Mouse (Mus musculus) liver, embryonic 13.5 days (tissue): ENCODE data around the gene Hoxd13. TPM values are rescaled to one million over a fixed set of nuclear protein-coding genes. Genes with fewer than 3 reads are reported as not detected.

Experiments used
- ATAC-seq: fragments of 200-750 bp; cut with Nextera tagmentation; 2 replicates; pipeline ENCODE4 v1.8.0; 2017; ENCODE audit warnings: low read depth, mild to moderate bottlenecking, moderate number of reproducible peaks, moderate library complexity
- DNase-seq: peaks from one replicate; pipeline ENCODE4 v3.0.0; 2022
- H3K27ac ChIP-seq: fragments of 300-500 bp; sonication (generic); 2 replicates; pipeline ENCODE4 v1.5.1; 2015; ENCODE audit warnings: moderate library complexity, mild to moderate bottlenecking, inconsistent platforms
- H3K27me3 ChIP-seq: fragments of 300-500 bp; sonication (generic); 2 replicates; pipeline ENCODE4 v1.6.1; 2015; ENCODE audit warnings: mild to moderate bottlenecking, inconsistent platforms
- H3K36me3 ChIP-seq: fragments of 300-500 bp; sonication (generic); 2 replicates; pipeline ENCODE4 v1.6.1; 2015; ENCODE audit warnings: mild to moderate bottlenecking, inconsistent platforms
- H3K4me1 ChIP-seq: fragments of 300-500 bp; sonication (generic); replicated peaks from 2 replicates; pipeline ENCODE4 v1.6.1; 2015; ENCODE audit warnings: inconsistent platforms
- H3K4me2 ChIP-seq: fragments of 300-500 bp; sonication (generic); 2 replicates; pipeline ENCODE4 v1.6.1; 2015; ENCODE audit warnings: inconsistent platforms, mild to moderate bottlenecking, moderate library complexity
- H3K4me3 ChIP-seq: fragments of 300-500 bp; sonication (generic); replicated peaks from 2 replicates; pipeline ENCODE4 v1.5.1; 2015; ENCODE audit warnings: mild to moderate bottlenecking, inconsistent platforms
- H3K9ac ChIP-seq: fragments of 300-500 bp; sonication (generic); 2 replicates; pipeline ENCODE4 v1.6.1; 2015; ENCODE audit warnings: mild to moderate bottlenecking, inconsistent platforms
- H3K9me3 ChIP-seq: fragments of 300-500 bp; sonication (generic); replicated peaks from 2 replicates; pipeline ENCODE4 v1.6.1; 2016; ENCODE audit warnings: inconsistent platforms
- WGBS: fragments of 180-500 bp; shearing (Covaris S2); methylation state at CpG from one replicate; pipeline ENCODE4 v1.1.7; 2015; ENCODE audit not compliant: insufficient replicate concordance; 5-methylcytosine and 5-hydroxymethylcytosine counted together
- polyA plus RNA-seq: library from polyadenylated mRNA; unstranded; fragments of >200 nt; fragmentation: Nextera tagmentation; extraction: Ambion mirVana; gene quantifications from 2 replicates; pipeline ENCODE4 v1.2.1, GENCODE M21; 2015

Hoxd13 gene
- polyA plus RNA-seq, 1 experiment from 2014 or later, result not detected

GRCm38 (mm10) chr2:74684106-74684505, 16.0 kb downstream of the Hoxd13 start:
- Histone ChIP-seq H3K4me3 (no peak overlapping the region), H3K36me3 (no peaks in the 10 kb centered on the region), H3K27ac (no peak overlapping the region), H3K4me1 (0 out of 2 replicates have a peak, but pooled peaks cover 7% of the 10 kb centered on the region), H3K27me3 (peaks cover 98% of the 10 kb centered on the region), H3K9ac (no peak overlapping the region), H3K9me3 (no peaks in the 10 kb centered on the region), H3K4me2 (no peak overlapping the region)
- DNase-seq (no peak), ATAC-seq (no peak)
- 2% methylated on average over 12 of the region's 12 CpGs for WGBS

GRCm38 (mm10) chr2:74685059-74685603, 17.0 kb downstream of the Hoxd13 start:
- H3K9ac ChIP-seq, result no peak overlapping the region
- H3K4me2 ChIP-seq, result no peak overlapping the region
- no peaks in the 10 kb centered on the region for H3K36me3 ChIP-seq
- H3K27ac ChIP-seq, result no peak overlapping the region
- no peaks in the 10 kb centered on the region for H3K9me3 ChIP-seq
- DNase-seq (no peak), ATAC-seq (no peak)
- WGBS, result 15% methylated on average over 4 of the region's 4 CpGs
- peaks cover 98% of the 10 kb centered on the region for H3K27me3 ChIP-seq
- 0 out of 2 replicates have a peak, but pooled peaks cover 4% of the 10 kb centered on the region for H3K4me1 ChIP-seq
- H3K4me3 ChIP-seq, result no peak overlapping the region

- Histone ChIP-seq H3K9ac (no peak overlapping the region), H3K4me1 (0 out of 2 replicates have a peak, but pooled peaks cover 4% of the 10 kb centered on the region), H3K4me2 (no peak overlapping the region), H3K27ac (no peak overlapping the region), H3K9me3 (no peaks in the 10 kb centered on the region), H3K27me3 (peaks cover 97% of the 10 kb centered on the region), H3K4me3 (no peak overlapping the region), H3K36me3 (no peaks in the 10 kb centered on the region)
- no peak for ATAC-seq
- WGBS, result 6% methylated on average over 17 of the region's 17 CpGs
- DNase-seq, result no peak
These were observed 18.3 kb downstream of the Hoxd13 start for GRCm38 (mm10) chr2:74686301-74686987.

GRCm38 (mm10) chr2:74686988-74687697, 19.0 kb downstream of the Hoxd13 start:
- H3K4me2 ChIP-seq, result no peak overlapping the region
- no peak overlapping the region for H3K9ac ChIP-seq
- no peaks in the 10 kb centered on the region for H3K9me3 ChIP-seq
- 0 out of 2 replicates have a peak, but pooled peaks cover 3% of the 10 kb centered on the region for H3K4me1 ChIP-seq
- ATAC-seq (no peak), DNase-seq (no peak)
- H3K4me3 ChIP-seq, result no peak overlapping the region
- no peaks in the 10 kb centered on the region for H3K36me3 ChIP-seq
- peaks cover 97% of the 10 kb centered on the region for H3K27me3 ChIP-seq
- WGBS, result 3% methylated on average over 27 of the region's 27 CpGs
- no peak overlapping the region for H3K27ac ChIP-seq

- ATAC-seq (no peak), DNase-seq (no peak)
- peaks cover 97% of the 10 kb centered on the region for H3K27me3 ChIP-seq
- H3K9me3 ChIP-seq, result no peaks in the 10 kb centered on the region
- H3K4me1 ChIP-seq, result no peaks in the 10 kb centered on the region
- WGBS, result 2% methylated on average over 31 of the region's 31 CpGs
- H3K4me3 ChIP-seq, result no peak overlapping the region
- H3K4me2 ChIP-seq, result no peak overlapping the region
- no peaks in the 10 kb centered on the region for H3K36me3 ChIP-seq
- no peak overlapping the region for H3K27ac ChIP-seq
- H3K9ac ChIP-seq, result no peak overlapping the region
These were observed 19.8 kb downstream of the Hoxd13 start for GRCm38 (mm10) chr2:74687698-74688555.

GRCm38 (mm10) chr2:74688795-74689573, 20.9 kb downstream of the Hoxd13 start:
- no peaks in the 10 kb centered on the region for H3K36me3 ChIP-seq
- no peak overlapping the region for H3K9ac ChIP-seq
- H3K4me2 ChIP-seq, result no peak overlapping the region
- DNase-seq, result no peak
- H3K27me3 ChIP-seq, result peaks cover 97% of the 10 kb centered on the region
- ATAC-seq, result no peak
- H3K9me3 ChIP-seq, result no peaks in the 10 kb centered on the region
- H3K27ac ChIP-seq, result no peak overlapping the region
- 3% methylated on average over 12 of the region's 12 CpGs for WGBS
- H3K4me1 ChIP-seq, result no peaks in the 10 kb centered on the region
- no peak overlapping the region for H3K4me3 ChIP-seq

GRCm38 (mm10) chr2:74689574-74690337, 21.6 kb downstream of the Hoxd13 start:
- no peak overlapping the region for H3K4me3 ChIP-seq
- no peak overlapping the region for H3K9ac ChIP-seq
- WGBS, result 2% methylated on average over 24 of the region's 24 CpGs
- DNase-seq, result no peak
- no peaks in the 10 kb centered on the region for H3K9me3 ChIP-seq
- H3K4me1 ChIP-seq, result no peaks in the 10 kb centered on the region
- peaks cover 97% of the 10 kb centered on the region for H3K27me3 ChIP-seq
- H3K36me3 ChIP-seq, result no peaks in the 10 kb centered on the region
- no peak overlapping the region for H3K27ac ChIP-seq
- ATAC-seq, result no peak
- no peak overlapping the region for H3K4me2 ChIP-seq

- WGBS, result 6% methylated on average over 8 of the region's 8 CpGs
- Histone ChIP-seq H3K4me1 (no peaks in the 10 kb centered on the region), H3K9ac (no peak overlapping the region), H3K4me2 (no peak overlapping the region), H3K9me3 (no peaks in the 10 kb centered on the region), H3K27ac (no peak overlapping the region), H3K27me3 (peaks cover 97% of the 10 kb centered on the region), H3K4me3 (no peak overlapping the region), H3K36me3 (no peaks in the 10 kb centered on the region)
- DNase-seq (no peak), ATAC-seq (no peak)
These were observed 22.2 kb downstream of the Hoxd13 start for GRCm38 (mm10) chr2:74690338-74690716.

- 2% methylated on average over 56 of the region's 56 CpGs for WGBS
- H3K4me3 ChIP-seq, result no peak within 1 kb of the TSS
These were observed 23.2 kb downstream of the Hoxd13 start, which contains the start of gene Hoxd10 for GRCm38 (mm10) chr2:74691022-74691951. Gene Hoxd10 (plus strand): TSS chr2:74691924.

More at GRCm38 (mm10) chr2:74691022-74691951, 23.2 kb downstream of the Hoxd13 start, which contains the start of gene Hoxd10:
- Histone ChIP-seq H3K27me3 (peaks cover 99% of the 10 kb centered on the region), H3K36me3 (no peaks in the 10 kb centered on the region), H3K4me1 (no peaks in the 10 kb centered on the region), H3K27ac (no peak within 1 kb of the TSS), H3K9me3 (no peaks in the 10 kb centered on the region), H3K4me2 (no peak within 1 kb of the TSS), H3K9ac (no peak within 1 kb of the TSS)
- ATAC-seq (no peak), DNase-seq (no peak)
